In genomic region chr13:6240855-6241254, GRCm38 (mm10) we compare ENCODE assay signal across 18 mouse cellular contexts.
DNase-seq lines count a peak whose midpoint lies in the region; ATAC-seq and TF ChIP-seq lines count a peak whose summit lies in the region.
"Had no signal": no experiment of that assay in that cellular context is flagged by ENCODE, and none has a peak within 500 bp of the region (broad histone marks: within the 10 kb centered on the region; RNA-seq: fewer than 3 reads in every experiment).

No protein-coding gene starts in this region.

- no peak overlapping the region for H3K27ac ChIP-seq in gastrocnemius, adult 2 months
- H3K27ac ChIP-seq in liver, embryonic 14.5 days: no peak overlapping the region
- peak overlapping the region; percentile 92 for H3K27ac ChIP-seq in bone marrow macrophage, adult 2 months (ENCODE audit: insufficient read depth, low read depth, low read length)
- H3K27ac ChIP-seq: embryonic facial prominence, embryonic 15.5 days; forebrain, embryonic 12.5 days; kidney, embryonic 15.5 days; liver, embryonic 15.5 days; stomach, embryonic 15.5 days had no signal

- TF ChIP-seq EP300 in liver, embryonic 14.5 days (IDR thresholded peaks at IDR 0.05; ENCODE audit: low read depth): no peak

- ATAC-seq in liver, embryonic 14.5 days (ENCODE audit: insufficient read depth): no peak
- ATAC-seq in erythroid progenitor cell, adult 5-6 weeks (replicated peaks; ENCODE audit: low FRiP score, poor library complexity, severe bottlenecking): no peak

- H3K4me1 ChIP-seq in liver, embryonic 14.5 days (replicated peaks; ENCODE audit: control insufficient read depth in 2 of 2, insufficient read depth in 2 of 2, low read length in 1 of 2): no peaks in the 10 kb centered on the region
- peaks cover 18% of the 10 kb centered on the region for H3K4me1 ChIP-seq in bone marrow macrophage, adult 2 months (ENCODE audit: control insufficient read depth, insufficient read depth, low read length)
- H3K4me1 ChIP-seq: embryonic facial prominence, embryonic 15.5 days; forebrain, embryonic 12.5 days; kidney, embryonic 15.5 days; liver, embryonic 15.5 days; stomach, embryonic 15.5 days had no signal

- H3K27me3 ChIP-seq in liver, embryonic 14.5 days (ENCODE audit: control insufficient read depth, insufficient read depth, low read length): no peaks in the 10 kb centered on the region
- H3K27me3 ChIP-seq: embryonic facial prominence, embryonic 15.5 days; forebrain, embryonic 12.5 days; kidney, embryonic 15.5 days; liver, embryonic 15.5 days; stomach, embryonic 15.5 days had no signal

- peak; percentile 37 for TF ChIP-seq CTCF in gastrocnemius, adult 2 months (IDR thresholded peaks at IDR 0.05)
- TF ChIP-seq CTCF in liver, embryonic 14.5 days (IDR thresholded peaks at IDR 0.05; ENCODE audit: low read depth): 0 out of 2 replicates have a peak, but pooled peaks have one; percentile 4
- no peak; the same call in 1 of the 2 replicates for TF ChIP-seq CTCF in bone marrow macrophage, adult 2 months (IDR thresholded peaks at IDR 0.05; ENCODE audit: low read depth, low read length)

- H3K4me2 ChIP-seq in liver, embryonic 14.5 days (ENCODE audit: low read depth): no peak overlapping the region
- H3K4me2 ChIP-seq: embryonic facial prominence, embryonic 15.5 days; forebrain, embryonic 12.5 days; heart, embryonic 11.5 days; kidney, embryonic 15.5 days; liver, embryonic 15.5 days; stomach, embryonic 15.5 days had no signal

- WGBS in liver, embryonic 14.5 days (ENCODE audit: insufficient replicate concordance): 37% methylated on average over 3 of the region's 3 CpGs
- 52% methylated on average over 3 of the region's 3 CpGs for WGBS in large intestine, adult 2 months

- no peak overlapping the region for H3K4me3 ChIP-seq in gastrocnemius, adult 2 months
- no peak overlapping the region for H3K4me3 ChIP-seq in liver, embryonic 14.5 days (ENCODE audit: insufficient read depth in 1 of 2, low read depth in 2 of 2, low read length in 2 of 2)
- H3K4me3 ChIP-seq in bone marrow macrophage, adult 2 months (ENCODE audit: insufficient read depth, low read length): no peak overlapping the region
- H3K4me3 ChIP-seq: embryonic facial prominence, embryonic 15.5 days; forebrain, embryonic 12.5 days; kidney, embryonic 15.5 days; liver, embryonic 15.5 days; stomach, embryonic 15.5 days had no signal

- TF ChIP-seq POLR2A in bone marrow macrophage, adult 2 months (IDR thresholded peaks at IDR 0.05; ENCODE audit: borderline replicate concordance, low read depth, low read length): no peak

- intact Hi-C loops in gastrocnemius, adult 2 months (cut with DNase I): no loop called here

- no peak overlapping the region for H3K9ac ChIP-seq in liver, embryonic 14.5 days (replicated peaks)
- H3K9ac ChIP-seq: embryonic facial prominence, embryonic 15.5 days; forebrain, embryonic 12.5 days; kidney, embryonic 15.5 days; liver, embryonic 15.5 days; stomach, embryonic 15.5 days had no signal

- no peaks in the 10 kb centered on the region for H3K9me3 ChIP-seq in liver, embryonic 14.5 days (ENCODE audit: control insufficient read depth, low read length)
- H3K9me3 ChIP-seq: embryonic facial prominence, embryonic 15.5 days; forebrain, embryonic 12.5 days; kidney, embryonic 15.5 days; liver, embryonic 15.5 days; stomach, embryonic 15.5 days had no signal

- no peaks in the 10 kb centered on the region for H3K36me3 ChIP-seq in liver, embryonic 14.5 days (replicated peaks; ENCODE audit: control insufficient read depth, insufficient read depth, low read depth)
- H3K36me3 ChIP-seq: embryonic facial prominence, embryonic 15.5 days; forebrain, embryonic 12.5 days; kidney, embryonic 15.5 days; liver, embryonic 15.5 days; stomach, embryonic 15.5 days had no signal

- DNase-seq in gastrocnemius, adult 2 months: no peak
- no peak for DNase-seq in gastrocnemius, postnatal 4 days (ENCODE audit: low spot score in 2 of 2)
- no peak for DNase-seq in liver, embryonic 14.5 days (ENCODE audit: low read depth in 3 of 3, low spot score in 3 of 3)
- DNase-seq in liver: no peak
- peak; percentile 33 for DNase-seq in large intestine, adult 2 months (ENCODE audit: low read depth, low spot score)
- no peak for DNase-seq in heart, adult 8-10 months (ENCODE audit: low spot score)
- DNase-seq: adrenal gland, adult 2 months; layer of hippocampus, adult 9-11 months; spleen, adult 18-20 months; thymus, postnatal 14 days had no signal
